Mouse (Mus musculus) lung, postnatal 25 days (tissue): ENCODE measurements around the gene Fam168b.

Experiments used
- DNase-seq: peaks from one replicate; pipeline ENCODE4 v3.0.0; 2022; ENCODE audit warnings: low spot score

Fam168b gene

GRCm38 (mm10) chr1:34812407-34813247 lies 30.2 kb downstream of the Fam168b start:
- no peak for DNase-seq

GRCm38 (mm10) chr1:34811581-34811980 lies 31.3 kb downstream of the Fam168b start:
- no peak for DNase-seq

GRCm38 (mm10) chr1:34811035-34811434 lies 31.8 kb downstream of the Fam168b start:
- DNase-seq, result no peak

- no peak for DNase-seq
These were observed 32.6 kb downstream of the Fam168b start for GRCm38 (mm10) chr1:34810293-34810692.

GRCm38 (mm10) chr1:34808445-34808844 lies 34.4 kb downstream of the Fam168b start:
- DNase-seq, result no peak

- no peak for DNase-seq
These were observed 36.8 kb downstream of the Fam168b start for GRCm38 (mm10) chr1:34805931-34806520.

GRCm38 (mm10) chr1:34804863-34805262 lies 38.0 kb downstream of the Fam168b start:
- DNase-seq, result no peak

DNA sequence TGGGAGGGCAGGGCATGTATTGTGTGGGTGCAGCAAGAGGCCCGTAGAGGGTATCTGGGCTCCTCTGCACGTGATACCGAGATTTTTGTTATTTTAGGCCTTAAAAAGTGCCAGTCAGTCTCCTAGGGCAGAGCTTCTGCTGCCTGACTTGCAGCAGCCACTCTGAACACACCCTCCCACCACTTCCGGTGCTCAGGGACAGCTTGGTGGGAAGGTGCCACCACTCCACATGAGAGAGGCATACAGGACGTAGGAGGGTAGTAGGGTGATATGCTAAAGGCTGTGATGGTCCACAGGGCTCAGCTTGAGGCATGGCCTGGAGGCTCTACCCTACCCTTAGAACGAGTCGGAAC lies 40.6 kb downstream of the Fam168b start:
- DNase-seq, result peak; percentile 28

- DNase-seq, result peak; percentile 65
These were observed 41.1 kb downstream of the Fam168b start for GRCm38 (mm10) chr1:34801616-34802289.

DNA sequence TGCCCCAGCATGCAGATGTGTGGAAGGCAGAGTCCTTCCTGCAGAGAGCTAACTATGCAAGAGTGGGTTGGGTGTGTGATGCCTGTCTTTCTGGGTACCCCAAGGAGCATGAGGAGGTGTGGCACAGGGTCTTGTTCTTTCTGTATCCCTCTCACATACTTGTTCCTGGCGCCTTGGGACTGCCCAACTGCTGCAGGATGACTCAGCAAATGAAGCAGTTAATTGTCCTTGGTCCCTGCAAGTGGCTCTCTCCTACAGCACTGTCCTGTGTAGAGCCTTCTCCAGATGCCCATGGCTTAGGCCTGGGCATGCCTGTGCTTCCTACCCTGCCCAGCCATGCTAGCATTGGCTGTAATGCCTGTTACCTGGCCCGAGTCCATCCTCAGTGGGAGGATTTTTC lies 43.7 kb downstream of the Fam168b start:
- no peak for DNase-seq

DNA sequence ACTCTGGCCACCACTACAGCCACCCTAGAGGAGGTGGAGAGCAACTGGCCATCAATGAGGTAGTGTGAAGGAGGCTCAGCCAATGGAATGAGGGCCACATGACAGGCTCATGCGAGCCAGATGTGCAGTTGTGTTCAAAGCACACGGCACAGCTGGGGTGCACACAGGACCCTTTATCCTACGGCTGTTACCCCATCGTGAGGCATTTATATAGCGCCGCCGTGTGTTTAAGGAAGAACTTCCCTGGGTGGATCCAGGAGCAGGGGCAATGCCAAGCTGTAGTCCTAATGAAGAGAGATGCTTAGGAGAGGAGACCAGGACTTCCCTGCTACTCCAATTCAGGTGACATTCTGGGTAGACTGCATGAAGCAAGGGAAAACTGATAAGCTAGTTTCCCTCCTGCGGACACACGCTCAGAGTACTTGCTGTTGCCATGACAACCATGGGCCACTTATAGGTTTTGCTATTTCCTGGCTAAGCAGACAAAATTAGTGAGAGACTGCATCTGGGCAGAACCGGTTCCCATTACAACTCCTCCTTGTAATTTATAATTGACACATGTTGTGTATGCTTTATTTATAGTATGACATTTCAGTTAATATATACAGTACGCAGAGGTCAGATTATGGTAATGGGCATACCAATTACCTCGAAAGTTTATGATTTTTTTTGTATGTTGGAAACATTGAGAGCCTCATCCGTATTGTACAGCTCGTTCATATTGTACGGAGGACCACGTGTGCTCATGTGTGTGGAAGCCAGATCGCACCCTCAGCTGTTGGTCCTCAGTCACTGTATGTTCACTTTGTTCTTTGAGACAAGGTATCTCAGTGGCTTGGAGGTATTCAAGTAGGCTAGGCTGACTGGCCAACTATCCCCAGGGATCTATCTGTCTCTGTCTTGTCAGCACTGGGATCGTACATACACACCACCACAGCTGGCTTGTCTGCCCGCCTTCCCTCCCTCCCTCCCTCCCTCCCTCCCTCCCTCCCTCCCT lies 49.3 kb downstream of the Fam168b start:
- no peak for DNase-seq

DNA sequence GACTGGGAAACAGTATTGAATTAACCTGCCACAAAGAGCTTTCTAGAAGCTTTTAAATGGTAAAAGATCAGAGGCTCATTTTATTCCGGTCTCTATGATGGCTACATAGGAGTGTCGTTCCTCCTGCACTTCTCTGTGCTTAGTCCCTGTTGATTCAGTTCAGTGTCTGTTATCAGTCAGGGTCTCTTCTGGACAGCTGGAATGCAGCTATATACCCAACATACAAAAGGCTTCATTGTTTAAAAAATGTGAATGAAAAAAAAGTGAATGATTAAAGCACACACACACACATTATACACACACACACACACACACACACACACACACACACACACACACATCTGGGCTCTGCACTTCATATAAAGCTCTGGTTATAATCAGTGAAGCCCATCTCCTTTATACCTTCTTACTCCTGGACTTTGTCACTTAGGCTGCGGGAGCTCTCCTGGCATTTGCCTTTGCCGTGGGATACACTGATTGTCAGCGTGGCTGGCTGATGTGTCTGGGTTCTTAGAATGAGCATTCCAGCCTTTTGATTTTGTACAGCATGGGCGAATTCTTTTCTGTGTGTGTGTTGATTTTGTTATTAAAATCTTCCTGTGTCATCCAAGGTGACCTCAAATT lies 59.2 kb downstream of the Fam168b start:
- no peak for DNase-seq

DNA sequence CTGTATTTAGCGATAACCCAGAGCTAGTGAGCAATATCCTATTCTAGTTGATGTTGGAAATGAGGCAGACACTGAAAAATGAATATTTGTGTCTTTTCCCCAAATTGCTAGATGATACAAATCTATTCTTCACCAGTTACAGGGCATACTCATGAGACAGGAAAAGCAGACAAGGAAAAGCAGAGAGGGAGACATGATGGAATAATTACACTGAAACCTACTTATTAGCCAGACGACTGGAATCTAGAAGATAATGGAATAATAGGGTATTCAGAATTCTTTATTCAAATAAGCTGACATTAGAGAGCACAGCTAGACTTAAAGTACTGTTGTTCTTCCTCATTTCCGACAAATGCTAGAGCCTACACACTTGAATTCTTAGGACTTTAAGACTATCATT lies 67.0 kb downstream of the Fam168b start:
- DNase-seq, result no peak

GRCm38 (mm10) chr1:34768875-34769274 lies 74.0 kb downstream of the Fam168b start:
- no peak for DNase-seq

DNA sequence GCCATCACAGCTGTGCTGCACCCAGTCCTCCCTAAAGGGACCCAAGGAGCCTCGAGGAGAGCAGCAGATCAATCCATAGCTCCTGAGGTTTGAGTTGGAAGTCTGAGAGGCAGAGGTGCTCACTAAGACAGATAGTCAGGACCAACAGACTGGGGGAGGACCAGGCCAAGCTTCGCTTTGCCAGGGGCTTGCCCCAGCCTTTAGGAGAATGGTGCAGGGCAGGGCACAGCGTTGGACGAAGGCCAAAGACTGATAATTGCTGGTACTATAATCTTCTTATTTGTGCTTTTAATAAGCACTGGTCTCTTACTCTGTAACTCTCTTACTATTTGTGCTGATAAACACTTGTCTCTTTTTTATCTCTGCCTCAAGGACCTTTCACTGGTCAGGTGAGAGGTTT lies 75.0 kb downstream of the Fam168b start:
- DNase-seq, result no peak

DNA sequence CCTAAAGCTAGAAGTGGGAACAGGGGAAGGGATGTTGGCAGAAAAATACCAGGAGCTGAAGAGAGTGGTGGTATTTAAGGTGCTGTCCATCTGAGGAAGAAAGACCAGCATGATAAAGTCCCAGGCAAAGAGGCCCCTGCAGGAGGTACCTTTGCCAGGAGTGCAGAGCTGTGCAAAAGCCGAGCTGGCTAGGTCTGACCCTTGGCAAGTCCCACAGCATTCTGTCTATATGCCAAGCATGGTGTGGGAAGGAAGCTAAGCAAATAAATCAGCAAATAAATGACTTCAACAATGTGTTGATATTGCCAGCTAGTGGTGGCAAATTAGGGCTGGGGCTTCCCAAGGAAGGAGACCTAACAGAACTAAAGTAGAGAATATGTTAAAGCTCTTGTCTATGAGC lies 76.0 kb downstream of the Fam168b start:
- no peak for DNase-seq
